Mouse (Mus musculus): Measurements from ENCODE around the gene Itga2.

Itga2 gene

GRCm38 (mm10) chr13:114817751-114818360, 114.0 kb downstream of the Itga2 start, which contains the start of gene Mocs2:
TSS of gene Mocs2 (plus strand) at chr13:114818236.
- peak; percentile 93 to 95 for DNase-seq

GRCm38 (mm10) chr13:114809624-114810210, 122.2 kb downstream of the Itga2 start:
- DNase-seq: no peak

- no peak for DNase-seq
Measured at GRCm38 (mm10) chr13:114802971-114803370, 128.9 kb downstream of the Itga2 start.

- DNase-seq: no peak
Measured at GRCm38 (mm10) chr13:114801857-114802256, 130.0 kb downstream of the Itga2 start.

GRCm38 (mm10) chr13:114793250-114794030, 138.5 kb downstream of the Itga2 start:
- DNase-seq: peak in 1 of 2 experiments; percentile 51

- DNase-seq: no peak
Measured at GRCm38 (mm10) chr13:114791511-114791910, 140.4 kb downstream of the Itga2 start.
